Mouse (Mus musculus) spleen, adult 2 months (tissue): Measurements from ENCODE around the gene Gimap7.

Experiments used
- CTCF ChIP-seq: fragments of 200-500 bp; IDR thresholded peaks from 2 replicates; pipeline ENCODE4 v1.5.1; 2011; ENCODE audit warnings: mild to moderate bottlenecking, inconsistent platforms; ENCODE audit not compliant: insufficient read depth, insufficient read length, insufficient replicate concordance; ENCODE audit errors: extremely low read depth
- POLR2A ChIP-seq: fragments of 200-500 bp; IDR thresholded peaks from 2 replicates; pipeline ENCODE4 v1.6.1; 2011; ENCODE audit warnings: low read depth, low read length, inconsistent platforms

DNA sequence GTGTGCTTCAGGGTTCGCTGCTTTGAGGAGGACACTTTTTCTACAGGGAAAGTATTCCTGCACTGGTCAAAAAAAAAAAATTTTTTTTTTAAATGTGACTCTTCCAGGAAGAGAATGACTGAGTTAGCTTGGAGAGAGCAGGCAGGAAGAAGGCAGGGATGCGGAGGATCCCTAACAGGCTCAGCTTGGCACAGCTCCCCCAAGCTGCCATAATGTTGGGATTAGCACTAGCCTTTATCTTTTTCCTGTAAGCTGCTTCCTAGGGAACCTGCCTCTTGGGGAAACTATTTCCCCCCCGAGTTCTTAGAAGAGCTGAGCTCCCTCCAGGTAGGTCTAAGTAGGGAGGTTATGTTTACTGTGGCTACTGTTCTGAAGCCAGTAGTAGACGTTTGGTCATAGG, 33.6 kb upstream of the Gimap7 start:
- 0 out of 2 replicates have a peak, but pooled peaks have one; percentile 0 for TF ChIP-seq POLR2A
- TF ChIP-seq CTCF, result no peak
